Mouse (Mus musculus) kidney, embryonic 14.5 days (tissue): Measurements from ENCODE around the gene Otogl. TPM values are rescaled to one million over a fixed set of nuclear protein-coding genes. Genes with fewer than 3 reads are reported as not detected.

ENCODE experiments used
- ATAC-seq: fragments of 200-750 bp; cut with Nextera tagmentation; 2 replicates; pipeline ENCODE4 v1.8.0; 2017; ENCODE audit warnings: moderate number of reproducible peaks, mild to moderate bottlenecking, moderate TSS enrichment, moderate library complexity; ENCODE audit not compliant: low FRiP score, low TSS enrichment
- H3K27ac ChIP-seq: fragments of 300-500 bp; sonication (generic); 2 replicates; pipeline ENCODE4 v1.5.1; 2014; ENCODE audit warnings: low read depth, mild to moderate bottlenecking, low read length, moderate library complexity, mixed read lengths
- H3K27me3 ChIP-seq: fragments of 300-500 bp; sonication (generic); 2 replicates; pipeline ENCODE4 v1.6.1; 2014; ENCODE audit warnings: mild to moderate bottlenecking, low read length; ENCODE audit not compliant: control insufficient read depth, insufficient read depth
- H3K36me3 ChIP-seq: fragments of 300-500 bp; sonication (generic); 2 replicates; pipeline ENCODE4 v1.6.1; 2014; ENCODE audit warnings: low read length, mixed read lengths; ENCODE audit not compliant: control insufficient read depth, insufficient read depth
- H3K4me1 ChIP-seq: fragments of 300-500 bp; sonication (generic); 2 replicates; pipeline ENCODE4 v1.6.1; 2014; ENCODE audit warnings: low read length, mixed read lengths; ENCODE audit not compliant: control insufficient read depth, insufficient read depth
- H3K4me2 ChIP-seq: fragments of 300-500 bp; sonication (generic); replicated peaks from 2 replicates; pipeline ENCODE4 v1.6.1; 2014; ENCODE audit warnings: low read depth, mild to moderate bottlenecking, low read length
- H3K4me3 ChIP-seq: fragments of 300-500 bp; sonication (generic); 2 replicates; pipeline ENCODE4 v1.5.1; 2014; ENCODE audit warnings: mild to moderate bottlenecking, low read length
- H3K9ac ChIP-seq: fragments of 300-500 bp; sonication (generic); 2 replicates; pipeline ENCODE4 v1.6.1; 2014; ENCODE audit warnings: low read depth, mild to moderate bottlenecking, low read length, moderate library complexity
- H3K9me3 ChIP-seq: fragments of 300-500 bp; sonication (generic); 2 replicates; pipeline ENCODE4 v1.6.1; 2016; ENCODE audit warnings: low read length; ENCODE audit not compliant: control insufficient read depth
- WGBS: fragments of 180-500 bp; shearing (Covaris S2); extraction: QIAGEN DNeasy Blood & Tissue Kit; methylation state at CpG from one replicate; pipeline ENCODE4 v1.1.7; 2014; 5-methylcytosine and 5-hydroxymethylcytosine counted together
- polyA plus RNA-seq: library from polyadenylated mRNA; unstranded; fragments of >200 nt; fragmentation: Nextera tagmentation; extraction: Ambion mirVana; gene quantifications from 2 replicates; pipeline ENCODE4 v1.2.1, GENCODE M21; 2014

The Otogl gene
- 0.06 and 0.07 TPM in 2 replicates for polyA plus RNA-seq

- WGBS, result 64% methylated on average over 7 of the region's 7 CpGs
These were observed at the start of gene Otogl for GRCm38 (mm10) chr10:107912084-107912573. Otogl (minus strand) TSS chr10:107912134.

GRCm38 (mm10) chr10:107956588-107956987 is 44.7 kb upstream of the Otogl start:
- no peak for ATAC-seq
- H3K9me3 ChIP-seq, result no peaks in the 10 kb centered on the region
- no peak overlapping the region for H3K4me3 ChIP-seq
- no peaks in the 10 kb centered on the region for H3K27me3 ChIP-seq
- H3K27ac ChIP-seq, result no peak overlapping the region
- no peak overlapping the region for H3K4me2 ChIP-seq
- H3K36me3 ChIP-seq, result no peaks in the 10 kb centered on the region
- 68% methylated on average over 5 of the region's 5 CpGs for WGBS
- no peak overlapping the region for H3K9ac ChIP-seq
- no peaks in the 10 kb centered on the region for H3K4me1 ChIP-seq

More at GRCm38 (mm10) chr10:107912084-107912573, at the start of gene Otogl:
- Histone ChIP-seq H3K27ac (no peak within 1 kb of the TSS), H3K4me3 (no peak within 1 kb of the TSS), H3K4me2 (no peak within 1 kb of the TSS), H3K27me3 (no peaks in the 10 kb centered on the region), H3K9me3 (no peaks in the 10 kb centered on the region), H3K36me3 (no peaks in the 10 kb centered on the region), H3K4me1 (no peaks in the 10 kb centered on the region), H3K9ac (no peak within 1 kb of the TSS)
- no peak for ATAC-seq

- ATAC-seq, result no peak
These were observed 42.5 kb upstream of the Otogl start for GRCm38 (mm10) chr10:107954444-107954843.

GRCm38 (mm10) chr10:107951596-107951995 is 39.7 kb upstream of the Otogl start:
- 87% methylated on average over 6 of the region's 6 CpGs for WGBS
- no peak overlapping the region for H3K9ac ChIP-seq
- H3K9me3 ChIP-seq, result no peaks in the 10 kb centered on the region
- H3K4me2 ChIP-seq, result no peak overlapping the region
- no peak overlapping the region for H3K4me3 ChIP-seq
- H3K4me1 ChIP-seq, result no peaks in the 10 kb centered on the region
- no peaks in the 10 kb centered on the region for H3K36me3 ChIP-seq
- no peak overlapping the region for H3K27ac ChIP-seq
- no peaks in the 10 kb centered on the region for H3K27me3 ChIP-seq
- ATAC-seq, result no peak

More at GRCm38 (mm10) chr10:107954444-107954843, 42.5 kb upstream of the Otogl start:
- Histone ChIP-seq H3K4me3 (no peak overlapping the region), H3K27ac (no peak overlapping the region), H3K4me2 (no peak overlapping the region), H3K27me3 (no peaks in the 10 kb centered on the region), H3K9ac (no peak overlapping the region), H3K4me1 (no peaks in the 10 kb centered on the region), H3K36me3 (no peaks in the 10 kb centered on the region), H3K9me3 (no peaks in the 10 kb centered on the region)
- WGBS, result 73% methylated on average over 6 of the region's 6 CpGs

- Histone ChIP-seq H3K9me3 (no peaks in the 10 kb centered on the region), H3K4me2 (no peak overlapping the region), H3K4me1 (no peaks in the 10 kb centered on the region), H3K27ac (no peak overlapping the region), H3K27me3 (no peaks in the 10 kb centered on the region), H3K36me3 (no peaks in the 10 kb centered on the region), H3K4me3 (no peak overlapping the region), H3K9ac (no peak overlapping the region)
- WGBS, result 92% methylated on average over 5 of the region's 5 CpGs
- ATAC-seq, result no peak
These were observed 38.0 kb upstream of the Otogl start for GRCm38 (mm10) chr10:107949945-107950344.

- H3K4me3 ChIP-seq, result no peak overlapping the region
- no peak overlapping the region for H3K4me2 ChIP-seq
- WGBS, result 86% methylated on average over 8 of the region's 8 CpGs
These were observed 36.7 kb upstream of the Otogl start for GRCm38 (mm10) chr10:107948647-107949046.

GRCm38 (mm10) chr10:107948038-107948437 is 36.1 kb upstream of the Otogl start:
- Histone ChIP-seq H3K9me3 (no peaks in the 10 kb centered on the region), H3K9ac (no peak overlapping the region), H3K4me2 (no peak overlapping the region), H3K27me3 (no peaks in the 10 kb centered on the region), H3K36me3 (no peaks in the 10 kb centered on the region), H3K27ac (no peak overlapping the region), H3K4me1 (no peaks in the 10 kb centered on the region), H3K4me3 (no peak overlapping the region)
- ATAC-seq, result no peak
- 80% methylated on average over 1 of the region's 1 CpGs for WGBS

More at GRCm38 (mm10) chr10:107948647-107949046, 36.7 kb upstream of the Otogl start:
- no peak for ATAC-seq
- no peaks in the 10 kb centered on the region for H3K36me3 ChIP-seq
- no peak overlapping the region for H3K27ac ChIP-seq
- no peaks in the 10 kb centered on the region for H3K4me1 ChIP-seq
- H3K9ac ChIP-seq, result no peak overlapping the region
- no peaks in the 10 kb centered on the region for H3K27me3 ChIP-seq
- H3K9me3 ChIP-seq, result no peaks in the 10 kb centered on the region

- no peak overlapping the region for H3K4me2 ChIP-seq
- no peak overlapping the region for H3K4me3 ChIP-seq
- ATAC-seq, result no peak
- 60% methylated on average over 5 of the region's 5 CpGs for WGBS
- no peaks in the 10 kb centered on the region for H3K9me3 ChIP-seq
- no peaks in the 10 kb centered on the region for H3K36me3 ChIP-seq
- H3K4me1 ChIP-seq, result no peaks in the 10 kb centered on the region
- no peaks in the 10 kb centered on the region for H3K27me3 ChIP-seq
- no peak overlapping the region for H3K9ac ChIP-seq
- no peak overlapping the region for H3K27ac ChIP-seq
These were observed 34.4 kb upstream of the Otogl start for GRCm38 (mm10) chr10:107946348-107946747.

- no peak for ATAC-seq
- Histone ChIP-seq H3K9ac (no peak overlapping the region), H3K9me3 (no peaks in the 10 kb centered on the region), H3K36me3 (no peaks in the 10 kb centered on the region), H3K4me1 (no peaks in the 10 kb centered on the region), H3K27ac (no peak overlapping the region), H3K4me2 (no peak overlapping the region), H3K27me3 (no peaks in the 10 kb centered on the region), H3K4me3 (no peak overlapping the region)
- 79% methylated on average over 3 of the region's 3 CpGs for WGBS
These were observed 31.9 kb upstream of the Otogl start for GRCm38 (mm10) chr10:107943859-107944258.
